Mouse (Mus musculus) MN1 (cell line): ENCODE data around the gene Ppfia4.

Source experiments
- DNase-seq: peaks from one replicate; pipeline ENCODE4 v3.0.0-alpha.2; 2016; ENCODE audit warnings: low spot score

Gene Ppfia4

GRCm38 (mm10) chr1:134339162-134339561 is 6.4 kb upstream of the Ppfia4 start:
- DNase-seq, result no peak

GRCm38 (mm10) chr1:134336958-134337710 is 4.4 kb upstream of the Ppfia4 start:
- DNase-seq, result no peak

GRCm38 (mm10) chr1:134335924-134336810 is 3.4 kb upstream of the Ppfia4 start:
- DNase-seq, result no peak

GRCm38 (mm10) chr1:134335211-134335923 is 2.6 kb upstream of the Ppfia4 start:
- DNase-seq, result no peak

- no peak for DNase-seq
Observed at GRCm38 (mm10) chr1:134334111-134334827, 1.5 kb upstream of the Ppfia4 start.

- no peak for DNase-seq
Observed at GRCm38 (mm10) chr1:134333371-134334110, 813 bp upstream of the Ppfia4 start.

- peak; percentile 86 for DNase-seq
Observed at GRCm38 (mm10) chr1:134331879-134332635, 671 bp downstream of the Ppfia4 start.

- no peak for DNase-seq
Observed at GRCm38 (mm10) chr1:134326841-134327346, 5.8 kb downstream of the Ppfia4 start.

- DNase-seq, result peak; percentile 33
Observed at GRCm38 (mm10) chr1:134322591-134322990, 10.1 kb downstream of the Ppfia4 start.

- no peak for DNase-seq
Observed at GRCm38 (mm10) chr1:134320691-134321301, 11.9 kb downstream of the Ppfia4 start.

- DNase-seq, result no peak
Observed at GRCm38 (mm10) chr1:134318261-134318660, 14.5 kb downstream of the Ppfia4 start.

GRCm38 (mm10) chr1:134316361-134316760 is 16.4 kb downstream of the Ppfia4 start:
- peak; percentile 33 for DNase-seq

- DNase-seq, result no peak
Observed at GRCm38 (mm10) chr1:134315181-134315580, 17.5 kb downstream of the Ppfia4 start.

- no peak for DNase-seq
Observed at GRCm38 (mm10) chr1:134311760-134312159, 21.0 kb downstream of the Ppfia4 start.

GRCm38 (mm10) chr1:134310729-134311128 is 22.0 kb downstream of the Ppfia4 start:
- no peak for DNase-seq

- DNase-seq, result peak; percentile 60
Observed at GRCm38 (mm10) chr1:134310291-134310690, 22.4 kb downstream of the Ppfia4 start.

- DNase-seq, result no peak
Observed at GRCm38 (mm10) chr1:134307409-134307808, 25.3 kb downstream of the Ppfia4 start.

- no peak for DNase-seq
Observed at GRCm38 (mm10) chr1:134304940-134305339, 27.8 kb downstream of the Ppfia4 start.

- peak; percentile 39 for DNase-seq
Observed at GRCm38 (mm10) chr1:134302568-134303238, 30.0 kb downstream of the Ppfia4 start.
